Mouse (Mus musculus): ENCODE results near the gene Acoxl.

DNA sequence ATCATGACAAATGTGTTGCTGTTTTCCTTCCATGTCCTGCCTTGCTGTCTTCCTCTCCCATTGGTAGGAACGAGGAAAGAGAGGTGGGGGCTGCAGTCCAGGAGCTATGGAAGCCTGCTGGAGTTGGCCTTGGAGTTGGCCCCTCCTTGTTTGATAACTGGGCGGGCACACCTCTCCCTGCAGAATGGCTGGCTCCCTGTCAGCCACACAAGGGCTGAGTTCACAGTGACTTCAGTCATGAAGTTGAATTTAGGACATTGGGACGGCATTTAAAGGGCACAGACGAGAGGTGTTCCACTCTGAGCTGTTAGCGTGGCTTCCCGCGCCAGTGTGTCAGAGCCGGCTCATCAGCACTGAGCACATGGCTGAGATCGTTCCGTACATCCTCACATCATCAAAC, 66.2 kb downstream of the Acoxl start:
- TF ChIP-seq CTCF (IDR thresholded peaks at IDR 0.05; ENCODE audit: borderline replicate concordance, control insufficient read depth, extremely low read depth, insufficient read depth, low read length, poor library complexity) (no peak), POLR2A (IDR thresholded peaks at IDR 0.05; ENCODE audit: control insufficient read depth, extremely low read depth, insufficient read depth, low read length, poor library complexity) (no peak)
